Mouse (Mus musculus) heart, embryonic 10.5 days (tissue): ENCODE data around the gene Slitrk1. TPM values are rescaled to one million over a fixed set of nuclear protein-coding genes. Genes with fewer than 3 reads are reported as not detected.

ENCODE experiments used
- DNase-seq: peaks from one replicate; pipeline ENCODE4 v3.0.0-alpha.2; 2017; ENCODE audit warnings: low spot score
- H3K27ac ChIP-seq: fragments of 300-500 bp; sonication (generic); 2 replicates; pipeline ENCODE4 v1.5.1; 2016; ENCODE audit warnings: mild to moderate bottlenecking
- H3K27me3 ChIP-seq: fragments of 300-500 bp; sonication (generic); 2 replicates; pipeline ENCODE4 v1.6.1; 2016; ENCODE audit warnings: mild to moderate bottlenecking; ENCODE audit not compliant: poor library complexity, insufficient read depth, severe bottlenecking
- H3K36me3 ChIP-seq: fragments of 300-500 bp; sonication (generic); 2 replicates; pipeline ENCODE4 v1.6.1; 2016; ENCODE audit warnings: mild to moderate bottlenecking, moderate library complexity
- H3K4me1 ChIP-seq: fragments of 300-500 bp; sonication (generic); 2 replicates; pipeline ENCODE4 v1.6.1; 2016; ENCODE audit warnings: mild to moderate bottlenecking
- H3K4me3 ChIP-seq: fragments of 300-500 bp; sonication (generic); 2 replicates; pipeline ENCODE4 v1.5.1; 2016; ENCODE audit warnings: mild to moderate bottlenecking, moderate library complexity
- H3K9me3 ChIP-seq: fragments of 300-500 bp; sonication (generic); 2 replicates; pipeline ENCODE4 v1.6.1; 2016; ENCODE audit warnings: mild to moderate bottlenecking, moderate library complexity
- WGBS: fragments of 180-500 bp; shearing (Covaris S2); methylation state at CpG from one replicate; pipeline ENCODE4 v1.1.7; 2016; 5-methylcytosine and 5-hydroxymethylcytosine counted together
- polyA plus RNA-seq: library from polyadenylated mRNA; unstranded; fragments of >200 nt; fragmentation: Nextera tagmentation; extraction: Ambion mirVana; gene quantifications from 2 replicates; pipeline ENCODE4 v1.2.1, GENCODE M21; 2016

Gene Slitrk1
- polyA plus RNA-seq = 0.06 TPM in 1 of 2 replicates, not detected in the other

DNA sequence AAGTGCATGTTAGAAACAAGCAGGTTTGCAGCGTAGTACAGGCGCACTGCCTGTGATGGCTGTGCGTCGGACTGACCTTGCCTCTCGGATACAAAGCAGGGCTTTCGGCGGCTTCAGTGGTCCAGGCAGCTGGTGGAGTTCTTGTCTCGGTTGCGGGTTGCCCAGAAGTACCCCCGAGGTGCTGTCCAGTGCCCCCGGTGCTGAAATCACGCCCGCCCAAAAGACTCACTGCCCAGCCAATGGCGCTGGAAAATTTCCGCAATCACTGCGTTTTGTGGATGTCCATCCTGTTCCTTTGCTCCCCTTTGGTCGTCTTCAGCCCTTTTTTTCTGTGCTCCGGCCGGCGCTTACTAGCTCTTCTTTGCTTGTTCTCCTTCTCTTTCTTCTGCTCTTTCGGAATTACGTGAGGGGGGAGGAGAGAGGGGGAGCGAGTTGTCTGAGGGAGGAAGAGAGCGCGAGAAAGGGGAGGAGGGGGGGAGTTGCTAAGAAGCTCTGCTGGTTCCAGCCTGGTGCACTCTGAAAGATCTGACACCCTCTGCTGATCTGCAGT lies at the start of gene Slitrk1:
TSS of gene Slitrk1 (minus strand) at position 445 of the 550 bp plus-strand sequence.
- WGBS = 1% methylated on average over 25 of the region's 25 CpGs
- no peak within 1 kb of the TSS for H3K27ac ChIP-seq

DNA sequence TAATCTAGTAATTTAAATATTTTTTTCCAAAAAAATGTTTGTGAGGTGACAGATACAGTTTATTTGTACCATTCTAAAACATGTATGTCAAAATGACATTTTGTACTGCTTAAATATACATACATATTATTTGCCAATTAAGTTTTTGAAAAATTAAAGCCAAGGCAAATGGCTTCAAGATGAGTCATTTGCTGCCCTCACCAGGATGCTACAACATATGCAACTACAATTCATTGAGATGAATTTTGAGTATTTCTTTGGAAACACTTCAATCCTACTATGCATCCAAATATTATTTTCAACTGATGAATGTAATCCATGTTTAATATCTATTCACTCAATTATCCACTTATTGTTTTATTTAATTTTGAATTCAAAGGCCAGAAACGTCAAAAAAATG lies 21.8 kb upstream of the Slitrk1 start:
- Histone ChIP-seq H3K4me1 (no peaks in the 10 kb centered on the region), H3K4me3 (no peak overlapping the region), H3K9me3 (no peaks in the 10 kb centered on the region), H3K36me3 (no peaks in the 10 kb centered on the region), H3K27me3 (no peaks in the 10 kb centered on the region), H3K27ac (no peak overlapping the region)
- 55% methylated on average over 1 of the region's 1 CpGs for WGBS
- DNase-seq = no peak

More for the DNA sequence above, at the start of gene Slitrk1:
- peaks cover 43% of the 10 kb centered on the region for H3K27me3 ChIP-seq
- peak within 1 kb of the TSS; percentile 54 for H3K4me3 ChIP-seq
- no peaks in the 10 kb centered on the region for H3K9me3 ChIP-seq
- DNase-seq = peak; percentile 81
- peaks cover 12% of the 10 kb centered on the region; the same call in 1 of the 2 replicates for H3K4me1 ChIP-seq
- no peaks in the 10 kb centered on the region for H3K36me3 ChIP-seq

DNA sequence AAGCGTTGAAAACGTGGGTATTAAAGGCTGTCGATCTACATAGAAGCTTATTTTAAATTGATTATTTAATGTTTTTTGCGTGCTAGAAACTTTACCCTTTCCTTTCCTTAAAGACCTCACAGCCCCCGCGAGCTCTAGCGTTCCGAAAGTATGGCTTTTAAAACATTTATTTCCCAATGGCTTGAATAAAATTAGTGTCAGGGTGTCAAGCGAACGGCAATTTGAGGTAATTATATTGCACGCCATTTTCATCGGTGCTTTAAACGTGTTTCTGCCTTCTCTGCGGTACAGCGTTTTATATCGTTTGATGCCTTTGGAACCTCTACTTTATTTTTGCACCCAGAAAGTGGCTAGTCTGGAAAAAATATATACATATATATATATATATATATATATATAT lies 378 bp upstream of the Slitrk1 start:
- no peaks in the 10 kb centered on the region for H3K9me3 ChIP-seq
- WGBS = 25% methylated on average over 16 of the region's 16 CpGs
- no peak overlapping the region for H3K27ac ChIP-seq
- no peaks in the 10 kb centered on the region for H3K36me3 ChIP-seq
- peak overlapping the region; percentile 54 for H3K4me3 ChIP-seq
- peaks cover 12% of the 10 kb centered on the region; the same call in 1 of the 2 replicates for H3K4me1 ChIP-seq
- peaks cover 42% of the 10 kb centered on the region for H3K27me3 ChIP-seq
- DNase-seq = no peak

DNA sequence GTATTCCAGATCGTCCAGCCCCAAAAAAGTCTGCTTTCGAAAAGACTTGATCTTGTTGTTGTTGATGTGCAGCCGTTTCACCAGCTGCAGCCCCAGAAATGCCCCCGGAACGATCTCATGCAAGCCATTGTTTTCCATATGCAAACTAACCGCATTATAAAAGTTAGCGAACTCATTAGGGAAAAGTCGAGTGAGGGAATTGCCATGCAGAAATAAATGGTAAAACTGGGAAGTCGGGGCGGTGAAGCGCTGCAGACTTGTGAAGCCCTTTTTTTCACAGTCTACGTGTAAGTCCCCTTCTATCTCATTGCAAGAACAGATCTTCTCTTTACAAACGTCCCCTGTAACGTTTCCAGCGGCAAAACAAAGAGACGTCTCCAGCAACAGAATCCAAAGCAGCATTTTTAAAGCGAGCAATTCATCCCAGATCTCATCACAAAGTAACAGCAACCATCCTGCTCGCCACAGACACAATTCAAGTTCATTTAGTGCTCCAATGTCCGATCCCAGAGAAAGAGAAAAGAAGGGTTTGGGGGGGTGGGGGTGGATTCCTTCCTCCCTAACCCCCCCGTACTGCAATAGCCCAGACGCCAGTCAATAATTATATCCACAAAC lies 975 bp downstream of the Slitrk1 start:
- Histone ChIP-seq H3K4me1 (peaks cover 12% of the 10 kb centered on the region; the same call in 1 of the 2 replicates), H3K36me3 (no peaks in the 10 kb centered on the region), H3K4me3 (peak overlapping the region; percentile 54), H3K9me3 (no peaks in the 10 kb centered on the region), H3K27ac (no peak overlapping the region), H3K27me3 (peaks cover 43% of the 10 kb centered on the region)
- no peak for DNase-seq
- WGBS = 2% methylated on average over 21 of the region's 21 CpGs

DNA sequence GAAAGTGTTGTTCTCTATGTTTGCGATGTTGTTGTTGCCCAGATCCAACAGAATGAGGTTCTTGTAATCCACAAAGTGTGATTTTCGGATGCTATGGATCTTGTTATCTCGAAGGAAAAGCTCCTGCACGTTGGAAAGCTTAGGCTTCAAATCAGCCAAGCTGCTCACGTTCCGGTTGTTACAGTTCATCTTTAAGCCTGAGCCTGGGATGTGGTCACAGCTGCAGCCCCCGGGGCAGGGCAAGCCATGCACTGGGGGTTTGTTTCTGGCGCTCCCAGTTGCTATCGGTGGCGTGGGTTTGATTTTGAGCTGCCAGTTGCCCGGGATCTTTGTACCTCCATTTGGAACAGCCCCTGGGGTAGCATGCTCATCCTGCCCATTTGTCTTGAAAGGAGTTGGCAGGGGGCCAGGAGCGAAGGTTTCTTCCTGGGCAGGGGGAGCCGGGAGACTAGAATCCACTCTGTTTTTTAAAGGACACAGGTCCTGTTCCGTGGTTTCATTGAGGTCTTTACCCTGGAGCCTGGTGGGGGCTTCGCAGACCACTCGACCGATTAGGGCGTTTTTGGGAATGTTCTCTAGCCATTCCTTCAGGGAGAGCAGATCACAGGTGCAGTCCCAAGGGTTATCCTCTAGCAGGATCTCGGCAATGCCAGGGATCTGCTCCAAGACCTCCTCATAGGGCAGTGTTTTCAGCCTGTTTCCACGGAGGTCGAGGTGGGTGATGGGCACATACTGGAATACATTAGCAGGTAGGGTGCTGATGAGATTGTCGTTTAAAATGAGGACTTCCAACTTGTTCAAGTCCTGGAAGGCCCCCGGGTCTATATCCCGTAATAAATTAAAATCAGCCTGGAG lies 1.7 kb downstream of the Slitrk1 start:
- Histone ChIP-seq H3K4me3 (peak overlapping the region; percentile 54), H3K27me3 (peaks cover 43% of the 10 kb centered on the region), H3K36me3 (no peaks in the 10 kb centered on the region)

DNA sequence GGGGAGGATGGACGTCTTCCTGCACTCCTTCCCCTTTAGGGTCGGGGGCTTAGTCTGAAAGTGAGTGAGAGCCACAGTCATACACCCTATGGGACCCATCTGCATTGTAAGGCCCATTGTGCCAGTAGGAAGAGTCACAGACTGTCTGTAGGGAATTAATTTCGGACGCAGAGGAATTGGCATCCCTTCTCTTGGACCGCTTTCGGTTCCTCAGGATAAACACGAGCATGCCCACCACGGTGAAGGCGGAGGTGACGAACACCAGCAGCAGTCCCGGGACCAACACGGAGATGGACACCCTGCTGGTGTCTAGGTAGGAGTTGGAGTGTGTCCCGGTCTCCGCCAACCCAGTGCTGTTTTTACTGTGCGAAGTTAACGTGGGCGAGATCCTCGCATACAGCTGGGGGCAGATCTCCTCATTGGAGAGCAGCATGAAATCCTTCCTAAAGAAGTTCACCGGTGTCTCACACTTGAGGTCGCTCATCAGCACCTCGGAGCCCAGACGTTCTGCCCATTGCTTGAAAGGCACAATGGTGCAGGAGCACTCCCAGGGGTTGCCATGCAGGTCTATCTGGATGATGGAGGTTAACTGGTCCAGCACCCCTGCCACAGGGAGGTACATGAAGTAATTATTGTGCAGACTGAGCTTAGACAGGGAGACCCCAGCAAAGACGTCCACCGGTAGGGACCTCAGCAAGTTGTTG lies 2.7 kb downstream of the Slitrk1 start:
- no peak overlapping the region for H3K27ac ChIP-seq
- 1% methylated on average over 24 of the region's 24 CpGs for WGBS
- H3K4me1 ChIP-seq = peaks cover 12% of the 10 kb centered on the region; the same call in 1 of the 2 replicates
- H3K27me3 ChIP-seq = peaks cover 43% of the 10 kb centered on the region
- peak; percentile 75 for DNase-seq
- no peaks in the 10 kb centered on the region for H3K9me3 ChIP-seq
- no peaks in the 10 kb centered on the region for H3K36me3 ChIP-seq
- H3K4me3 ChIP-seq = peak overlapping the region; percentile 55

More for the DNA sequence above, 1.7 kb downstream of the Slitrk1 start:
- peaks cover 12% of the 10 kb centered on the region; the same call in 1 of the 2 replicates for H3K4me1 ChIP-seq
- 3% methylated on average over 24 of the region's 24 CpGs for WGBS
- no peaks in the 10 kb centered on the region for H3K9me3 ChIP-seq
- no peak for DNase-seq
- H3K27ac ChIP-seq = no peak overlapping the region

DNA sequence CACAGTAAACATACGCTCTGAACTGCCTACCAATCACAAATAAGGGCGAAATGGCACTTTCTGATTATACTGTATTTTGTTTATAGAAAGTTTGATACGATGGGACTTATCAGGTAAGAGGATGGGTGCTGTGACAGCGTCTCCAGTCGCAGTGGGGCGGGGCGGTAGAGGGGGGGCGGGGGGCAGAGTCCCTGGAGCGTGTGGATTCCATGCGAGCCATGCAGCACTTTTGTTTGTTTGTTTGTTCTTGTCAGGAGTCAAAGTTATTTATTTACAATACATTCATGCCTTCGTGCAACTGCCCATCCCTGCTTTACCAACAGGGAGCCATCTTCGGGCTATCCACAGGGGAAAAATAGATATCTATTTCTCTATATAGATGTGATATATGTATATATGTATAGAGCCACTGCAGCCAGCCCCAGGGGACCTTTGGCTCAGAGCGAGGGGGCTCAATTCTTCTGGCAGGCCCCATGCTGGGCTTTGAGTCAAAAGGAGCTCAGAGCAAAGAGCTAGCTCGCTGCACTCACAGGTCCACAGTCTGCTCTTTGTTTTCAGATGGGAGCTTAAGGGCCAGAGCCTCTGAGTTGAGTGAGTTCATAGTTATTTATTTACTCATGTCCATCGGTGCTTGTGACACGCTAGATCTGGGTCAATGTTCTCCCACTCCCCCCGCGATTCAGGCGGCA lies 3.4 kb downstream of the Slitrk1 start:
- H3K4me3 ChIP-seq = peak overlapping the region; percentile 55
- H3K9me3 ChIP-seq = no peaks in the 10 kb centered on the region
- H3K4me1 ChIP-seq = peaks cover 12% of the 10 kb centered on the region; the same call in 1 of the 2 replicates
- H3K36me3 ChIP-seq = no peaks in the 10 kb centered on the region
- H3K27ac ChIP-seq = no peak overlapping the region
- no peak for DNase-seq
- 3% methylated on average over 19 of the region's 19 CpGs for WGBS
- H3K27me3 ChIP-seq = peaks cover 43% of the 10 kb centered on the region

DNA sequence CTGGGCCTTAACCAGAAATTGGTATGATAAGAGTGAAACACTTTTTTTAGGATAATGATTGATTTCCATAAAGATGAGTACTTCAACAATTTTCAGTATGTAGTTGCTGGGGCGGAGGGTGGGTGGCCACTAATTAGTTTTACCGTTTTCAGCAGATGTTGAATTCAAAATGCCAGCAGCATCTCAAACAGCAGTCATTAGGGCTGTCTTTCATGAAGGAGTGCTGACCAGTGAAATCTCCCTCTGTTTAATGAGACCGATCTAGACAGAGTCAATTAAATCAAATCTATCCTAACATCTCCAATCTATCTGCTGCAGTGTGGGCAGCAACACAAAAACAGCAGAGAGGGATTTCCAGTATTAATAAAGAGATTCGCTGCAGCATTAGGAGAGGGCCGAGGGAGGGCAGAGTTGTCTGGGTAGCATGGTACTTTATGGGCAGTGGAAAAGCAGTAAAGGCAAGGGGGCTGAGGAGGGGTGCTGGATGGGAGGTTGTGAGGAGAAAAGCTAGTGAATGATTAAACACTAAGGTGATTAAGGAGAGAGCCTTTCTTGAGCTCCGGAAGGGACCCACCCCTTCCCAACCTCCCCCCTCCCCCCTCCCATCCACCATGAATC lies 4.5 kb downstream of the Slitrk1 start:
- peaks cover 43% of the 10 kb centered on the region for H3K27me3 ChIP-seq
- H3K4me3 ChIP-seq = no peak overlapping the region
- H3K9me3 ChIP-seq = no peaks in the 10 kb centered on the region
- H3K36me3 ChIP-seq = no peaks in the 10 kb centered on the region
- 29% methylated on average over 6 of the region's 6 CpGs for WGBS
- no peak for DNase-seq
- peaks cover 12% of the 10 kb centered on the region; the same call in 1 of the 2 replicates for H3K4me1 ChIP-seq
- no peak overlapping the region for H3K27ac ChIP-seq

DNA sequence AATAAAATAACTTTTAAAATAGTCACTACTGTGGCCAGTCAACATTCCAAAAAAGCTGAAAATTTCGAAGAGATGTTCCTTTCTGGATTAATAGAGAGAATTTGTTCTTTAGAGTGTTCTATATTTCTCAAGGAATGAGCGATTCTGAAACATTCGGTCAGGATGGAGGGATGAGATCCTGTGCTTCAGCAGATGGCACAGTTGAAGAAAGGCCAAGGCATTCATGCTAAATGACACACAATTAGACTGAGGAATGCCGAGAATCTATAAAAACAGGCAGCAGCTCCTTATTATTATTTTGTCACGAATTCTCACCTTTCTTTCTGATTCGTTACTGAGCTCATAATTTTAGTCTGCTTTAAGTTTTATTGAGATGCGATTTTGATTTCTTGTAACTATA lies 15.4 kb downstream of the Slitrk1 start:
- no peak overlapping the region for H3K27ac ChIP-seq
- H3K27me3 ChIP-seq = no peaks in the 10 kb centered on the region
- no peaks in the 10 kb centered on the region for H3K4me1 ChIP-seq
- H3K4me3 ChIP-seq = no peak overlapping the region
- DNase-seq = no peak
- H3K9me3 ChIP-seq = no peaks in the 10 kb centered on the region
- H3K36me3 ChIP-seq = no peaks in the 10 kb centered on the region
- 80% methylated on average over 7 of the region's 7 CpGs for WGBS

DNA sequence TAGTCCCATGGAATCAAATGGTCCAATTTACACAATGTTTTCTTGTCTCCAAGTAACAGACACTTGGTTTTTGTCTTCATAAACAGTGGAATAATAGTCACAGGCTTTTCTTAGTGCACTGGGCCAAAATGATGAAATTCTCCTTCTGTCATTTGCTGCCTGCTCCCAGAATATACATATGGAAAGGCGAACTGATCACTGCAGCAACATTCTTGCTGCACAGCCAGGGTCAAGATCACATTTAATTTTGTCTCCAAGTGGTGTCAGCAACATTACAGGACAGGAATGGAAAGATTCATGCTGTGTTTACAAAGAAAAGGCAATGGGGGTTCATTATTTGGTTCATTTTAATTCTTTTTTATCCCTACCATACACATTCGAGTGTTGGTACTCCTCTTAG lies 18.5 kb downstream of the Slitrk1 start:
- WGBS = 61% methylated on average over 2 of the region's 2 CpGs
- DNase-seq = no peak
- H3K27me3 ChIP-seq = no peaks in the 10 kb centered on the region

DNA sequence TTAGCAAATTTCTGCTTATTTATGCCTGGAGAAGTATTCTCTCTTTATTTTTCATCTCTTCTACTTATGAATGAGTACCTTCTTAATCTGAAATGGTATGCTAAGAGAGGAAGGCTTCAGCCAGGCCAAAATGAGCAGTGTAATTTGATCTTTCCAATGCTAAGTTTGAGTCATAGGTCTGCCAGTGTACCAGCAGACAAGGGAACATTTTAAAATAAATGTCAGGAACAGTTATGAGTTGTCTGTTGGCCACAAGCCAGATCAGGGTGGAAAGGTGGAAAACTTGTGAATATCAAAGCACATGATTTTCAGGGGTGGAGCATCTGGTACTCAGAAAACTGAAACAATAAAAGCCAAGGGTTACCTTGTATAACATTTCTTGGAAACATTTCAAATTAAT lies 46.1 kb downstream of the Slitrk1 start:
- H3K27me3 ChIP-seq = no peaks in the 10 kb centered on the region
- no peak for DNase-seq
- H3K36me3 ChIP-seq = no peaks in the 10 kb centered on the region
- no peak overlapping the region for H3K4me3 ChIP-seq
- H3K27ac ChIP-seq = no peak overlapping the region
- no peaks in the 10 kb centered on the region for H3K4me1 ChIP-seq
- H3K9me3 ChIP-seq = no peaks in the 10 kb centered on the region

More for the DNA sequence above, 18.5 kb downstream of the Slitrk1 start:
- no peaks in the 10 kb centered on the region for H3K4me1 ChIP-seq
- H3K9me3 ChIP-seq = no peaks in the 10 kb centered on the region
- no peak overlapping the region for H3K27ac ChIP-seq
- H3K36me3 ChIP-seq = no peaks in the 10 kb centered on the region
- H3K4me3 ChIP-seq = no peak overlapping the region

DNA sequence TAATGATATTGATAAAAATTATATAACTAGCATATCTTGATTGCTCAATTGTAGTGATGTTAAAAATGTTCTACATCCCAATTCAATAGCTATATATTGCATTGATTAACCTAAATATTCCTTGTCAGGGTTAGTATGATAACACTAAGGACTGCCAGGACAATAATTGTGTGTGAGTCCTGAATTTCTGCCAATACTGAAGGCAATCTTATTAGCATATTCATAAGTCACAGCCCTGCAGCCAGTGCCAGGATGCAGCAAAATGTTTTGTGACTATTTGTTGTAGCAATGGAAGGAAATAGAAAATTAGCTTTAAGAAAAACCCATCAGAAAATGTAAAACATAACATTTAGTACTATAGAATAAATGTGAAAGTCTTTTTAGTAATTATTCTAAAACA lies 49.3 kb downstream of the Slitrk1 start:
- Histone ChIP-seq H3K4me3 (no peak overlapping the region), H3K36me3 (no peaks in the 10 kb centered on the region), H3K4me1 (no peaks in the 10 kb centered on the region), H3K27me3 (no peaks in the 10 kb centered on the region), H3K27ac (no peak overlapping the region), H3K9me3 (no peaks in the 10 kb centered on the region)
- DNase-seq = no peak
